Mouse (Mus musculus): Measurements from ENCODE around the gene Pds5b. TPM values are rescaled to one million over a fixed set of nuclear protein-coding genes. Genes with fewer than 3 reads are reported as not detected.
"Not testable (repeated sequence)": the region's sequence is repeated elsewhere in the genome, so short reads cannot be mapped to it uniquely, and the experiment has no call there.

The Pds5b gene
- 56.6 and 63.4 TPM in 2 replicates for polyA plus RNA-seq (2011; ENCODE audit: insufficient read depth, insufficient read length, low read depth, missing spikeins)

DNA sequence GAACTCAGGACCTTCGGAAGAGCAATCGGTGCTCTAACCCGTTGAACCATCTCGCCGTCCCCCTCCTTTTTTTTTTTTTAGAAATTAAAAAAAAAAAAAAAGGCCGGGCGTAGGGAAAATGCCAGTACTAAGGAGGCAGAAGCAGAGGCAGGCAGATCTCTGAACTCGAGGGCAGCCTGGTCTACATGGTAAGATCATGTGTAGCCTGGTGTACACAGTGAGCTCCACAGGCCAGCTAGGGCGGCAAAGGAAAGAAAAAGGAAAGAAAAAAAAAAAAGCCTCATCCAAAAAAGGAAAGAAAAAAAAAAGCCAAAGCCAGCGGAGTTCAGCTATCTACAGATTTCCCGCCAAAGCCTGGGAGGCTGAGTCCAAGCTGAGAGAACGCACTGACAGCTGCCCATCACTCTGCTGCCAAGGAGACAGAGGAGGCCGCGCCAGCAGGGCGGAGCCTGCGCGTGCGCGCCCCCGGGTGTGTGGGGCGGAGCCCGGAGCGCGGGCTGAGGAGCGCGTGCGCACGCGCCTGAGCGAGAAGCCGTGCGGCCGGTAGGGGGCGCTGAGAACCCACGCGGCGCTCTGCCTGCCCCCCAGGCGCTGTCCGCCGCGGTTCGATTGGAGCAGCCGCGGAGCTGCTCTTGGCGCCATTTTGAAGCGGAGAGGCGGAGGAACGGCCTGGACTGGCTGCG lies at the start of gene Pds5b:
TSS of gene Pds5b (plus strand) at position 587 of the 683 bp plus-strand sequence.
- H3K27ac ChIP-seq (ENCODE audit: insufficient read depth, low read length): no peak within 1 kb of the TSS
- H3K4me3 ChIP-seq (ENCODE audit: low read depth, low read length): peak within 1 kb of the TSS; percentile 86
- TF ChIP-seq POLR2A (IDR thresholded peaks at IDR 0.05; ENCODE audit: insufficient read depth, low read length) (no peak), EP300 (IDR thresholded peaks at IDR 0.05; ENCODE audit: insufficient read depth, low read depth, low read length) (0 out of 2 replicates have a peak, but pooled peaks have one; percentile 21), CTCF (IDR thresholded peaks at IDR 0.05; ENCODE audit: low read depth, low read length) (peak; percentile 75)

DNA sequence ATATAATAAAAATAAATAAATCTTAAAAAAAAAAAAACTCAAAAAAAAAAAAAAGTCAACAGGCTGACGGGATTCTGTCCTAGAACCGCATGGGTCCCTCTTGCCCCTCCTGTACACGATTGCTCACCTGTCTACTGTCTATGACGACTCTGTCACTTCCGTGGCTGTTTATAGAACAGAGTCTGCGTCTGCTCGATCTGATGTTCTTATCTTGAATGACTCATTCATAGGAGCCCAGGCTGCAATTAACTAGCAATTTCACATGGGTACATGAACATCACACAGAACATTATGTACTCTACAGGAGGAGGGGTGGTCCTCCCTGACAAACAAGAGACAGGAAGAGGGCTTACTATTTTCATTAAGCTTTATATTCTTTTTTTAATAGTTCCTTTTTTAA lies 48.0 kb upstream of the Pds5b start:
- Histone ChIP-seq H3K9me3 (replicated peaks; ENCODE audit: control insufficient read depth, insufficient read depth, low read length, poor library complexity, severe bottlenecking) (no peaks in the 10 kb centered on the region), H3K9ac (ENCODE audit: low read depth, poor library complexity, severe bottlenecking) (no peak overlapping the region), H3K27ac (ENCODE audit: insufficient read depth, low read length) (no peak overlapping the region), H3K4me1 (ENCODE audit: control insufficient read depth, insufficient read depth, low read length) (no peaks in the 10 kb centered on the region), H3K4me3 (ENCODE audit: low read depth, low read length) (no peak overlapping the region), H3K27me3 (ENCODE audit: control insufficient read depth, insufficient read depth, low read length, poor library complexity, severe bottlenecking) (no peaks in the 10 kb centered on the region), H3K36me3 (ENCODE audit: control insufficient read depth, insufficient read depth, low read length, poor library complexity, severe bottlenecking) (no peaks in the 10 kb centered on the region; the same call in 1 of the 2 replicates)
- TF ChIP-seq CTCF (IDR thresholded peaks at IDR 0.05; ENCODE audit: low read depth, low read length) (no peak), POLR2A (IDR thresholded peaks at IDR 0.05; ENCODE audit: insufficient read depth, low read length) (no peak), EP300 (IDR thresholded peaks at IDR 0.05; ENCODE audit: insufficient read depth, low read depth, low read length) (no peak)

More for the DNA sequence above, at the start of gene Pds5b:
- Histone ChIP-seq H3K9ac (ENCODE audit: low read depth, poor library complexity, severe bottlenecking) (peak within 1 kb of the TSS; percentile 95), H3K4me1 (ENCODE audit: control insufficient read depth, insufficient read depth, low read length) (no peaks in the 10 kb centered on the region), H3K9me3 (replicated peaks; ENCODE audit: control insufficient read depth, insufficient read depth, low read length, poor library complexity, severe bottlenecking) (no peaks in the 10 kb centered on the region), H3K36me3 (ENCODE audit: control insufficient read depth, insufficient read depth, low read length, poor library complexity, severe bottlenecking) (no peaks in the 10 kb centered on the region), H3K27me3 (ENCODE audit: control insufficient read depth, insufficient read depth, low read length, poor library complexity, severe bottlenecking) (no peaks in the 10 kb centered on the region; the same call in 1 of the 2 replicates)

DNA sequence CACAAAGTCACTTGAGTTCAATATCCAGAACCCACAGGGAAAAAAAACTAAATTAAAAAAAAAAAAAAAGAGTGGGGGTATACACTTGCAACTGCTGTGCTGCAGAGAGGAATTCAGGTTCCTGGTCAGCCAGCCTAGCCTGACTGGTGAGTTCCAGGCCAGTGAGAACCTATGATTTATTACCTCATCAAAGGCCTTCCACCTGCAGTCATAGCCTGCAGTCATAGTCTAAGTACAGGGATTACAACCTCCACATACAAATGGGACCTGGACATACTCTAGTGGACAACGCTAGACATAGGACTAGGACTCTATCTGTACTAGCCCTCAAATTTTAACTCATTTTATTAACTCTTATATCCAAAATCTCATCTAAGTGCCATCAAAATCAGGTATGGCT lies 44.3 kb upstream of the Pds5b start:
- H3K9me3 ChIP-seq (replicated peaks; ENCODE audit: control insufficient read depth, insufficient read depth, low read length, poor library complexity, severe bottlenecking): no peaks in the 10 kb centered on the region
- no peak for TF ChIP-seq CTCF (IDR thresholded peaks at IDR 0.05; ENCODE audit: low read depth, low read length)
- TF ChIP-seq POLR2A (IDR thresholded peaks at IDR 0.05; ENCODE audit: insufficient read depth, low read length): no peak
- no peak for TF ChIP-seq EP300 (IDR thresholded peaks at IDR 0.05; ENCODE audit: insufficient read depth, low read depth, low read length)
- H3K36me3 ChIP-seq (ENCODE audit: control insufficient read depth, insufficient read depth, low read length, poor library complexity, severe bottlenecking): no peaks in the 10 kb centered on the region; the same call in 1 of the 2 replicates
- no peak overlapping the region for H3K9ac ChIP-seq (ENCODE audit: low read depth, poor library complexity, severe bottlenecking)
- H3K27ac ChIP-seq (ENCODE audit: insufficient read depth, low read length): no peak overlapping the region
- H3K27me3 ChIP-seq (ENCODE audit: control insufficient read depth, insufficient read depth, low read length, poor library complexity, severe bottlenecking): no peaks in the 10 kb centered on the region
- H3K4me1 ChIP-seq (ENCODE audit: control insufficient read depth, insufficient read depth, low read length): no peaks in the 10 kb centered on the region
- no peak overlapping the region for H3K4me3 ChIP-seq (ENCODE audit: low read depth, low read length)

DNA sequence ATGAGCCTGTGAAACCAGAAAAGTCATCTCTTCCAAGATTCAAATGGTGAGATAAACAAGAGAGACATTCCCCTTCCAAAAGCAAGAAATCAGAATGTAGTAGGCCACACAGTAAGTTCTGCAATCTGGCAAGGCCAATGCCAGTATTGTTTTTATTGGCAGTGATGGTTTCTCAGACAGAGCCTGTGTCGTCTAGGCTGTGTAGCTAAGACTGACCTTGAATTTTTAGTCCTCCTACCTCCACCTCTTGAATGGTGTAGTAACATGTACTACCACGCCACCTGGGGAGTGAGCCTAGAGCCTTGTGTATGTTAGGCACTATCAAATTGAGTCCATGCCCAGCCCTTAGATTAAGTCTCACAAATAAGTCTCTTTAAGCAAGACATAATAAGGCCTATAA lies 43.8 kb upstream of the Pds5b start:
- Histone ChIP-seq H3K27ac (ENCODE audit: insufficient read depth, low read length) (no peak overlapping the region), H3K4me3 (ENCODE audit: low read depth, low read length) (no peak overlapping the region), H3K9ac (ENCODE audit: low read depth, poor library complexity, severe bottlenecking) (no peak overlapping the region), H3K27me3 (ENCODE audit: control insufficient read depth, insufficient read depth, low read length, poor library complexity, severe bottlenecking) (no peaks in the 10 kb centered on the region), H3K36me3 (ENCODE audit: control insufficient read depth, insufficient read depth, low read length, poor library complexity, severe bottlenecking) (no peaks in the 10 kb centered on the region; the same call in 1 of the 2 replicates), H3K9me3 (replicated peaks; ENCODE audit: control insufficient read depth, insufficient read depth, low read length, poor library complexity, severe bottlenecking) (no peaks in the 10 kb centered on the region), H3K4me1 (ENCODE audit: control insufficient read depth, insufficient read depth, low read length) (no peaks in the 10 kb centered on the region)
- no peak for TF ChIP-seq POLR2A (IDR thresholded peaks at IDR 0.05; ENCODE audit: insufficient read depth, low read length)
- no peak for TF ChIP-seq EP300 (IDR thresholded peaks at IDR 0.05; ENCODE audit: insufficient read depth, low read depth, low read length)
- TF ChIP-seq CTCF (IDR thresholded peaks at IDR 0.05; ENCODE audit: low read depth, low read length): no peak

DNA sequence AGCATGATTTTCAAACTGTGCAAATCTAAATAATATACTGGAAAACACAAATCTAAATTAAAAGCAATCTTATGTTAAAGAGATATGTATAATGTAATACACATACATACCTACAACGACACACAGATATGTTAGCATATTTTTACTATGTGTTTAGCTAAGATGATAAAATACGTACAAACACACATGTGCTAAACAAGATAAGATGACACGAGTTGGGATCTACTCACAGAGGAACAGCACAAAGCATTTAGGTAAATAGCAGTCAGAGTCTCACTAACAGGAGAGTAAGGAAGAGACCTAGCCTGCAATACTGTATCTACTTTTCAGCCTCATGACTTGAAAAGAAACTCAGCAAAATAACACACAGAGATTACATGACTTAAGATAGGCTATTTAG lies 32.1 kb upstream of the Pds5b start:
- H3K27ac ChIP-seq (ENCODE audit: insufficient read depth, low read length): no peak overlapping the region
- TF ChIP-seq EP300 (IDR thresholded peaks at IDR 0.05; ENCODE audit: insufficient read depth, low read depth, low read length) (no peak), CTCF (IDR thresholded peaks at IDR 0.05; ENCODE audit: low read depth, low read length) (no peak), POLR2A (IDR thresholded peaks at IDR 0.05; ENCODE audit: insufficient read depth, low read length) (no peak)
- no peaks in the 10 kb centered on the region for H3K4me1 ChIP-seq (ENCODE audit: control insufficient read depth, insufficient read depth, low read length)
- no peak overlapping the region for H3K4me3 ChIP-seq (ENCODE audit: low read depth, low read length)
- H3K27me3 ChIP-seq (ENCODE audit: control insufficient read depth, insufficient read depth, low read length, poor library complexity, severe bottlenecking): no peaks in the 10 kb centered on the region
- H3K9me3 ChIP-seq (replicated peaks; ENCODE audit: control insufficient read depth, insufficient read depth, low read length, poor library complexity, severe bottlenecking): no peaks in the 10 kb centered on the region
- peaks cover 32% of the 10 kb centered on the region for H3K36me3 ChIP-seq (ENCODE audit: control insufficient read depth, insufficient read depth, low read length, poor library complexity, severe bottlenecking)
- H3K9ac ChIP-seq (ENCODE audit: low read depth, poor library complexity, severe bottlenecking): no peak overlapping the region

DNA sequence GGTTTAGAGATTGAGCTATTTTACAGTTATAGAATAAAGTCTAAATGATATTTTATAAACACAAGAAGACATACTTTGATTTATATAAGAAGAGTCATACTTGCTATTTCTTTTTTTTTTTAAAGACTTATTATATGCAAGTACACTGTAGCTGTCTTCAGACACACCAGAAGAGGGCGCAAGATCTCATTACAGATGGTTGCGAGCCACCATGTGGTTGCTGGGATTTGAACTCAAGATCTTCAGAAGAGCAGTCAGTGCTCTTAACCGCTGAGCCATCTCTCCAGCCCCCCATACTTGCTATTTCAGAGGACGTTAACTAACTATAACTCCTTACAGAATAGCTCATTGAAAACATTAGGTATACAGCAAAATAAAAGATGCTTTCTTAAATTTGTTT lies 30.1 kb upstream of the Pds5b start:
- not testable (repeated sequence) for H3K9me3 ChIP-seq (replicated peaks; ENCODE audit: control insufficient read depth, insufficient read depth, low read length, poor library complexity, severe bottlenecking); H3K27me3 ChIP-seq (ENCODE audit: control insufficient read depth, insufficient read depth, low read length, poor library complexity, severe bottlenecking); H3K4me1 ChIP-seq (ENCODE audit: control insufficient read depth, insufficient read depth, low read length); H3K9ac ChIP-seq (ENCODE audit: low read depth, poor library complexity, severe bottlenecking); H3K27ac ChIP-seq (ENCODE audit: insufficient read depth, low read length); H3K4me3 ChIP-seq (ENCODE audit: low read depth, low read length)
- peaks cover 36% of the 10 kb centered on the region for H3K36me3 ChIP-seq (ENCODE audit: control insufficient read depth, insufficient read depth, low read length, poor library complexity, severe bottlenecking)

All from ES-Bruce4 (cell line).